Mouse (Mus musculus) kidney, adult 8-10 months (tissue): ENCODE results near the gene Mipol1.
"Not testable (repeated sequence)": the region's sequence is repeated elsewhere in the genome, so short reads cannot be mapped to it uniquely, and the experiment has no call there.

ENCODE experiments used
- DNase-seq, 2 experiments: peaks; one replicate each; pipeline ENCODE4 v3.0.0; 2022

Gene Mipol1

GRCm38 (mm10) chr12:57428767-57429166, 198.5 kb downstream of the Mipol1 start:
- no peak for DNase-seq

- DNase-seq: not testable (repeated sequence)
These were observed 206.9 kb downstream of the Mipol1 start for GRCm38 (mm10) chr12:57436939-57437659.

GRCm38 (mm10) chr12:57444281-57444903, 214.2 kb downstream of the Mipol1 start:
- DNase-seq: no peak

- no peak for DNase-seq
These were observed 217.1 kb downstream of the Mipol1 start for GRCm38 (mm10) chr12:57447331-57447730.

GRCm38 (mm10) chr12:57449299-57449698, 219.1 kb downstream of the Mipol1 start:
- DNase-seq: no peak

GRCm38 (mm10) chr12:57450017-57450583, 219.9 kb downstream of the Mipol1 start:
- no peak for DNase-seq

- no peak for DNase-seq
These were observed 226.7 kb downstream of the Mipol1 start for GRCm38 (mm10) chr12:57456911-57457310.

- DNase-seq: no peak
These were observed 227.1 kb downstream of the Mipol1 start for GRCm38 (mm10) chr12:57457339-57457738.

- no peak for DNase-seq
These were observed 234.5 kb downstream of the Mipol1 start for GRCm38 (mm10) chr12:57464520-57465334.

- DNase-seq: no peak
These were observed 241.6 kb downstream of the Mipol1 start for GRCm38 (mm10) chr12:57471786-57472185.

- DNase-seq: no peak
These were observed 246.6 kb downstream of the Mipol1 start for GRCm38 (mm10) chr12:57476876-57477275.

GRCm38 (mm10) chr12:57481823-57482222, 251.6 kb downstream of the Mipol1 start:
- no peak for DNase-seq

GRCm38 (mm10) chr12:57496347-57497119, 266.3 kb downstream of the Mipol1 start:
- no peak for DNase-seq

- no peak for DNase-seq
These were observed 270.0 kb downstream of the Mipol1 start for GRCm38 (mm10) chr12:57500246-57500645.

- DNase-seq: no peak
These were observed 275.1 kb downstream of the Mipol1 start for GRCm38 (mm10) chr12:57505329-57505728.

- DNase-seq: no peak
These were observed 278.7 kb downstream of the Mipol1 start for GRCm38 (mm10) chr12:57508938-57509337.

GRCm38 (mm10) chr12:57509726-57510125, 279.5 kb downstream of the Mipol1 start:
- no peak for DNase-seq

- DNase-seq: no peak
These were observed 280.9 kb downstream of the Mipol1 start for GRCm38 (mm10) chr12:57511127-57511526.

- no peak for DNase-seq
These were observed 281.3 kb downstream of the Mipol1 start for GRCm38 (mm10) chr12:57511560-57511959.

- no peak for DNase-seq
These were observed 284.3 kb downstream of the Mipol1 start for GRCm38 (mm10) chr12:57514552-57514951.

GRCm38 (mm10) chr12:57515702-57516377, 285.6 kb downstream of the Mipol1 start:
- DNase-seq: no peak

GRCm38 (mm10) chr12:57528335-57528734, 298.1 kb downstream of the Mipol1 start:
- DNase-seq: no peak
